Mouse (Mus musculus) myocyte (in vitro differentiated cells): ENCODE results near the gene Rpl37. TPM values are rescaled to one million over a fixed set of nuclear protein-coding genes. Genes with fewer than 3 reads are reported as not detected.

Experiments used
- H3K27me3 ChIP-seq: one replicate; pipeline ENCODE4 v1.6.1; 2011; ENCODE audit not compliant: control insufficient read depth, insufficient read depth, insufficient read length
- H3K36me3 ChIP-seq: one replicate; pipeline ENCODE4 v1.6.1; 2011; ENCODE audit not compliant: control insufficient read depth, insufficient read depth
- H3K4me2 ChIP-seq: one replicate; pipeline ENCODE4 v1.6.1; 2011; ENCODE audit warnings: low read depth, control low read depth
- H3K4me3 ChIP-seq: one replicate; pipeline ENCODE4 v1.5.1; 2011; ENCODE audit warnings: mild to moderate bottlenecking, control low read depth, moderate library complexity
- H3K79me2 ChIP-seq: one replicate; pipeline ENCODE4 v1.6.1; 2011; ENCODE audit not compliant: control insufficient read depth, insufficient read depth
- H3ac ChIP-seq: one replicate; pipeline ENCODE4 v1.6.1; 2011; ENCODE audit not compliant: control insufficient read depth, insufficient read length
- CEBPB ChIP-seq: IDR thresholded peaks from 2 replicates; pipeline ENCODE4 v1.6.1; 2011; ENCODE audit warnings: mild to moderate bottlenecking, moderate library complexity; ENCODE audit not compliant: poor library complexity, insufficient read depth, severe bottlenecking
- E2F4 ChIP-seq: IDR thresholded peaks from one replicate; pipeline ENCODE4 v1.6.1; 2011; ENCODE audit warnings: mild to moderate bottlenecking, control low read depth, moderate library complexity; ENCODE audit not compliant: insufficient read depth
- MAX ChIP-seq: IDR thresholded peaks from one replicate; pipeline ENCODE4 v1.6.1; 2011; ENCODE audit warnings: low read depth, mild to moderate bottlenecking, control low read depth
- MYOD1 ChIP-seq, 3 experiments: IDR thresholded peaks; one replicate each; pipeline ENCODE4 v1.6.1; 2011; ENCODE audit warnings: control low read depth in 2 of 3, low read depth in 2 of 3, mild to moderate bottlenecking in 2 of 3, moderate library complexity in 1 of 3; ENCODE audit not compliant: insufficient read length in 2 of 3, control insufficient read depth in 1 of 3
- MYOG ChIP-seq, 3 experiments: IDR thresholded peaks; one replicate each; pipeline ENCODE4 v1.6.1; 2011; ENCODE audit warnings: control low read depth in 2 of 3, low read depth in 2 of 3, mild to moderate bottlenecking in 2 of 3; ENCODE audit not compliant: insufficient read length in 2 of 3, control insufficient read depth in 1 of 3, insufficient read depth in 1 of 3
- POLR2A ChIP-seq: IDR thresholded peaks from one replicate; pipeline ENCODE4 v1.6.1; 2011; ENCODE audit warnings: low read depth, mild to moderate bottlenecking, control low read depth, moderate library complexity; ENCODE audit not compliant: insufficient read length
- POLR2AphosphoS2 ChIP-seq: IDR thresholded peaks from one replicate; pipeline ENCODE4 v1.6.1; 2011; ENCODE audit warnings: low read depth, control low read depth; ENCODE audit not compliant: insufficient read length
- REST ChIP-seq: IDR thresholded peaks from one replicate; pipeline ENCODE4 v1.6.1; 2011; ENCODE audit warnings: mild to moderate bottlenecking, control low read depth, moderate library complexity; ENCODE audit not compliant: insufficient read depth, insufficient read length
- SRF ChIP-seq: IDR thresholded peaks from one replicate; pipeline ENCODE4 v1.6.1; 2011; ENCODE audit warnings: low read depth; ENCODE audit not compliant: control insufficient read depth, insufficient read length
- TCF12 ChIP-seq: IDR thresholded peaks from one replicate; pipeline ENCODE4 v1.6.1; 2011; ENCODE audit warnings: mild to moderate bottlenecking, control low read depth; ENCODE audit not compliant: poor library complexity, insufficient read depth, severe bottlenecking
- TCF3 ChIP-seq: IDR thresholded peaks from one replicate; pipeline ENCODE4 v1.6.1; 2011; ENCODE audit warnings: low read depth, control low read depth; ENCODE audit not compliant: insufficient read length
- USF1 ChIP-seq: IDR thresholded peaks from one replicate; pipeline ENCODE4 v1.6.1; 2011; ENCODE audit warnings: low read depth, mild to moderate bottlenecking, control low read depth, moderate library complexity
- polyA plus RNA-seq: library from polyadenylated mRNA; unstranded; fragments of >200 nt; fragmentation: generic; extraction: Trizol; gene quantifications from one replicate; pipeline ENCODE4 v1.2.1, GENCODE M21; 2012; ENCODE audit warnings: missing spikeins

Rpl37 gene
- polyA plus RNA-seq, 1 experiment, result 3,306 TPM

- Histone ChIP-seq H3K27me3 (no peaks in the 10 kb centered on the region), H3K79me2 (peaks cover 8% of the 10 kb centered on the region), H3ac (no peak overlapping the region), H3K4me3 (no peak overlapping the region), H3K4me2 (no peak overlapping the region), H3K36me3 (no peaks in the 10 kb centered on the region)
- TF ChIP-seq MAX (no peak), SRF (no peak), TCF12 (no peak), REST (no peak), POLR2A (no peak), TCF3 (no peak), CEBPB (no peak), MYOG (IDR thresholded peaks at IDR 0.05; ENCODE audit: control insufficient read depth in 1 of 3, insufficient read depth in 1 of 3, insufficient read length in 2 of 3, low read depth in 2 of 3) (no peak), MYOD1 (IDR thresholded peaks at IDR 0.05; ENCODE audit: control insufficient read depth in 1 of 3, insufficient read length in 2 of 3, low read depth in 2 of 3) (no peak), POLR2AphosphoS2 (no peak), USF1 (no peak), E2F4 (no peak)
Observed at GRCm38 (mm10) chr15:5139863-5140262, 23.4 kb downstream of the Rpl37 start.

- Histone ChIP-seq H3K79me2 (peaks cover 13% of the 10 kb centered on the region), H3ac (no peak overlapping the region), H3K4me3 (no peak overlapping the region), H3K27me3 (no peaks in the 10 kb centered on the region), H3K36me3 (no peaks in the 10 kb centered on the region), H3K4me2 (no peak overlapping the region)
- no peak for TF ChIP-seq POLR2A
- no peak for TF ChIP-seq MAX
- TF ChIP-seq CEBPB, result no peak
Observed at GRCm38 (mm10) chr15:5140357-5140756, 23.9 kb downstream of the Rpl37 start.

GRCm38 (mm10) chr15:5142047-5142446 is 25.6 kb downstream of the Rpl37 start:
- Histone ChIP-seq H3K36me3 (no peaks in the 10 kb centered on the region), H3K4me3 (no peak overlapping the region), H3K79me2 (peaks cover 30% of the 10 kb centered on the region), H3K4me2 (no peak overlapping the region), H3K27me3 (no peaks in the 10 kb centered on the region), H3ac (no peak overlapping the region)
- TF ChIP-seq USF1 (peak; percentile 39), CEBPB (no peak)

DNA sequence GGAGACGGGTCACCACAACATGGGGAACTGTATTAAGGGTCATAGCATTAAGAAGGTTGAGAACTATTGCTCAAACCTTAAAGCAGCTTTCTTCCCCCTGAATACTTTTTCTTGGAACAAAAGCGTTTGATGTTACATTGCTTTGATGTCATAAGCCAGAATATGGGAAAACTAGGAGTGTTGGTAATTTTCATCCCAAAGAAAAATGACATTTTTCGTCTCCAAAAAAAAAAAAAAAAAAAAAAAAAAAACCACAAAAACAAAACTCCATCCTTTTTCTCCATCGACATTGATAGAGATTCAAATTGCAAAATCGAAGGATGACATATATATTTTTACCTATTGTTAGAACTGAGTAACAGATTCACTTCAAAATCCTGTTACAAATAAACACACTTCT is 26.3 kb downstream of the Rpl37 start:
- H3ac ChIP-seq, result no peak overlapping the region
- no peaks in the 10 kb centered on the region for H3K36me3 ChIP-seq
- peaks cover 37% of the 10 kb centered on the region for H3K79me2 ChIP-seq
- TF ChIP-seq MYOG (IDR thresholded peaks at IDR 0.05; ENCODE audit: control insufficient read depth in 1 of 3, insufficient read depth in 1 of 3, insufficient read length in 2 of 3, low read depth in 2 of 3) (no peak), SRF (no peak), REST (no peak), MAX (no peak), CEBPB (no peak), E2F4 (no peak), TCF3 (no peak), POLR2A (no peak), TCF12 (no peak), USF1 (no peak), MYOD1 (IDR thresholded peaks at IDR 0.05; ENCODE audit: control insufficient read depth in 1 of 3, insufficient read length in 2 of 3, low read depth in 2 of 3) (no peak), POLR2AphosphoS2 (no peak)
- peak overlapping the region; percentile 71 for H3K4me2 ChIP-seq
- peak overlapping the region; percentile 53 for H3K4me3 ChIP-seq
- H3K27me3 ChIP-seq, result no peaks in the 10 kb centered on the region

GRCm38 (mm10) chr15:5143361-5144020 is 27.0 kb downstream of the Rpl37 start, which contains the start of gene Prkaa1:
Prkaa1 (plus strand) TSS chr15:5143861.
- H3K4me2 ChIP-seq, result peak within 1 kb of the TSS; percentile 95
- no peaks in the 10 kb centered on the region for H3K27me3 ChIP-seq
- H3K4me3 ChIP-seq, result peak within 1 kb of the TSS; percentile 53
- peaks cover 44% of the 10 kb centered on the region for H3K79me2 ChIP-seq
- peak within 1 kb of the TSS; percentile 70 for H3ac ChIP-seq
- TF ChIP-seq POLR2AphosphoS2, result peak; percentile 87
- no peak for TF ChIP-seq REST
- no peak for TF ChIP-seq SRF
- peak in 1 of 3 experiments; percentile 23 for TF ChIP-seq MYOD1 (IDR thresholded peaks at IDR 0.05; ENCODE audit: control insufficient read depth in 1 of 3, insufficient read length in 2 of 3, low read depth in 2 of 3)
- no peak for TF ChIP-seq USF1
- peak; percentile 82 for TF ChIP-seq POLR2A
- no peak for TF ChIP-seq TCF12
- TF ChIP-seq MAX, result no peak
- TF ChIP-seq TCF3, result no peak
- peak in 1 of 3 experiments; percentile 42 for TF ChIP-seq MYOG (IDR thresholded peaks at IDR 0.05; ENCODE audit: control insufficient read depth in 1 of 3, insufficient read depth in 1 of 3, insufficient read length in 2 of 3, low read depth in 2 of 3)
- TF ChIP-seq CEBPB, result no peak
- TF ChIP-seq E2F4, result no peak
- no peaks in the 10 kb centered on the region for H3K36me3 ChIP-seq
